Mouse (Mus musculus): ENCODE results near the gene Mylip.

Gene Mylip

GRCm38 (mm10) chr13:45390962-45391853 lies 1.7 kb downstream of the Mylip start:
- DNase-seq (ENCODE audit: low spot score in 2 of 2) = no peak

- no peak for DNase-seq (ENCODE audit: low spot score in 2 of 2)
These were observed 2.4 kb downstream of the Mylip start for GRCm38 (mm10) chr13:45391854-45392454.

- DNase-seq (ENCODE audit: low spot score in 2 of 2) = no peak
These were observed 4.8 kb downstream of the Mylip start for GRCm38 (mm10) chr13:45394221-45394768.

- no peak for DNase-seq (ENCODE audit: low spot score in 2 of 2)
These were observed 7.2 kb downstream of the Mylip start for GRCm38 (mm10) chr13:45396724-45397123.

GRCm38 (mm10) chr13:45397240-45397639 lies 7.7 kb downstream of the Mylip start:
- DNase-seq (ENCODE audit: low spot score in 2 of 2) = no peak

GRCm38 (mm10) chr13:45397896-45398805 lies 8.6 kb downstream of the Mylip start:
- DNase-seq (ENCODE audit: low spot score in 2 of 2) = no peak

GRCm38 (mm10) chr13:45400700-45401099 lies 11.2 kb downstream of the Mylip start:
- DNase-seq (ENCODE audit: low spot score in 2 of 2) = no peak

- no peak for DNase-seq (ENCODE audit: low spot score in 2 of 2)
These were observed 12.3 kb downstream of the Mylip start for GRCm38 (mm10) chr13:45401816-45402215.

- DNase-seq (ENCODE audit: low spot score in 2 of 2) = no peak
These were observed 12.9 kb downstream of the Mylip start for GRCm38 (mm10) chr13:45402316-45403039.

GRCm38 (mm10) chr13:45404269-45404668 lies 14.7 kb downstream of the Mylip start:
- DNase-seq (ENCODE audit: low spot score in 2 of 2) = no peak

- no peak for DNase-seq (ENCODE audit: low spot score in 2 of 2)
These were observed 15.8 kb downstream of the Mylip start for GRCm38 (mm10) chr13:45405194-45405810.

GRCm38 (mm10) chr13:45406289-45406688 lies 16.7 kb downstream of the Mylip start:
- no peak for DNase-seq (ENCODE audit: low spot score in 2 of 2)

GRCm38 (mm10) chr13:45406703-45407102 lies 17.2 kb downstream of the Mylip start:
- no peak for DNase-seq (ENCODE audit: low spot score in 2 of 2)

GRCm38 (mm10) chr13:45410936-45411335 lies 21.4 kb downstream of the Mylip start:
- no peak for DNase-seq (ENCODE audit: low spot score in 2 of 2)

- no peak for DNase-seq (ENCODE audit: low spot score in 2 of 2)
These were observed 23.5 kb downstream of the Mylip start for GRCm38 (mm10) chr13:45413066-45413465.

GRCm38 (mm10) chr13:45414031-45414430 lies 24.5 kb downstream of the Mylip start:
- DNase-seq (ENCODE audit: low spot score in 2 of 2) = no peak

- no peak for DNase-seq (ENCODE audit: low spot score in 2 of 2)
These were observed 27.1 kb downstream of the Mylip start for GRCm38 (mm10) chr13:45416621-45417057.

GRCm38 (mm10) chr13:45418986-45419385 lies 29.4 kb downstream of the Mylip start:
- no peak for DNase-seq (ENCODE audit: low spot score in 2 of 2)

- no peak for DNase-seq (ENCODE audit: low spot score in 2 of 2)
These were observed 32.7 kb downstream of the Mylip start for GRCm38 (mm10) chr13:45422251-45422650.

- no peak for DNase-seq (ENCODE audit: low spot score in 2 of 2)
These were observed 33.2 kb downstream of the Mylip start for GRCm38 (mm10) chr13:45422709-45423108.

GRCm38 (mm10) chr13:45423905-45424304 lies 34.4 kb downstream of the Mylip start:
- DNase-seq (ENCODE audit: low spot score in 2 of 2) = no peak

Measured in frontal cortex, postnatal 25 days (tissue).